Mouse (Mus musculus): ENCODE results near the gene Olfr1357.

DNA sequence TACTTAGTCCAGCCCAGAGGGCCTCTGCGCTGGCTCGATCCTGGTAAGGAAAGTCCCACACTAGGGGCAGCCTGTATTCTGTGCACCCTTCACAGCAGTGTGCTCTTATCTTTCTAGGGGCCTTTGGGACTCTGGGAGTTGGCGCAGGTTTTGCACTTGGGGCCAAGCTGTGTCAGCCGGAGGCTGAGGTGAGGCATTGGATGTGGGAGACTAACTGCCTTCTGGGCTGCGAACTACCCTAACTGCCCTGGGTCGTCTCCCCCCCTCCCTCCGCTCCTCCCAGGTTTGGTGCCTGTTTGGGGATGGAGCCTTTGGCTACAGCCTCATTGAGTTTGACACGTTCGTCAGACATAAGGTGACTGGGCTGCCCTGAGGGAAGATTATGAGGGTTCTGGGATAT, 34.5 kb downstream of the Olfr1357 start:
- no peak for TF ChIP-seq CTCF (IDR thresholded peaks at IDR 0.05; ENCODE audit: low read depth)
- TF ChIP-seq EP300 (IDR thresholded peaks at IDR 0.05; ENCODE audit: low read depth) = no peak
